Mouse (Mus musculus): Measurements from ENCODE around the gene Arrdc2. TPM values are rescaled to one million over a fixed set of nuclear protein-coding genes. Genes with fewer than 3 reads are reported as not detected.

The Arrdc2 gene
- polyA plus RNA-seq, 1 experiment, result 19.8 TPM

GRCm38 (mm10) chr8:70838654-70839407, 689 bp downstream of the Arrdc2 start:
- Histone ChIP-seq H3K4me1 (ENCODE audit: control insufficient read depth, insufficient read depth, low read length) (peaks cover 7% of the 10 kb centered on the region), H3K27ac (ENCODE audit: insufficient read depth, low read depth, low read length) (peak overlapping the region; percentile 87), H3K4me3 (ENCODE audit: insufficient read depth, low read depth, low read length) (peak overlapping the region; percentile 70), H3K27me3 (replicated peaks; ENCODE audit: control insufficient read depth, insufficient read depth, low read length) (no peaks in the 10 kb centered on the region), H3K36me3 (ENCODE audit: control insufficient read depth, insufficient read depth, low read length) (no peaks in the 10 kb centered on the region)
- WGBS, result 3% methylated on average over 66 of the region's 66 CpGs
- DNase-seq, result peak; percentile 34
- TF ChIP-seq POLR2A (IDR thresholded peaks at IDR 0.05; ENCODE audit: low read depth, low read length) (no peak), CTCF (conservative IDR thresholded peaks at IDR 0.05; ENCODE audit: insufficient read depth, insufficient read length, low read depth, low read length) (no peak)

GRCm38 (mm10) chr8:70836666-70837065, 2.9 kb downstream of the Arrdc2 start:
- Histone ChIP-seq H3K27ac (ENCODE audit: insufficient read depth, low read depth, low read length) (no peak overlapping the region), H3K27me3 (replicated peaks; ENCODE audit: control insufficient read depth, insufficient read depth, low read length) (no peaks in the 10 kb centered on the region), H3K36me3 (ENCODE audit: control insufficient read depth, insufficient read depth, low read length) (no peaks in the 10 kb centered on the region), H3K4me1 (ENCODE audit: control insufficient read depth, insufficient read depth, low read length) (peaks cover 11% of the 10 kb centered on the region), H3K4me3 (ENCODE audit: insufficient read depth, low read depth, low read length) (no peak overlapping the region)
- 85% methylated on average over 12 of the region's 12 CpGs for WGBS
- no peak for DNase-seq
- TF ChIP-seq CTCF (conservative IDR thresholded peaks at IDR 0.05; ENCODE audit: insufficient read depth, insufficient read length, low read depth, low read length) (no peak), POLR2A (IDR thresholded peaks at IDR 0.05; ENCODE audit: low read depth, low read length) (no peak)

- TF ChIP-seq CTCF (conservative IDR thresholded peaks at IDR 0.05; ENCODE audit: insufficient read depth, insufficient read length, low read depth, low read length) (no peak), POLR2A (IDR thresholded peaks at IDR 0.05; ENCODE audit: low read depth, low read length) (no peak)
- WGBS, result 98% methylated on average over 3 of the region's 3 CpGs
- H3K27me3 ChIP-seq (replicated peaks; ENCODE audit: control insufficient read depth, insufficient read depth, low read length), result no peaks in the 10 kb centered on the region
- H3K4me1 ChIP-seq (ENCODE audit: control insufficient read depth, insufficient read depth, low read length), result peaks cover 8% of the 10 kb centered on the region
- DNase-seq, result no peak
- H3K36me3 ChIP-seq (ENCODE audit: control insufficient read depth, insufficient read depth, low read length), result no peaks in the 10 kb centered on the region
- H3K27ac ChIP-seq (ENCODE audit: insufficient read depth, low read depth, low read length), result no peak overlapping the region
- no peak overlapping the region for H3K4me3 ChIP-seq (ENCODE audit: insufficient read depth, low read depth, low read length)
These were observed 5.4 kb downstream of the Arrdc2 start for GRCm38 (mm10) chr8:70834071-70834470.

- WGBS, result 29% methylated on average over 15 of the region's 15 CpGs
- Histone ChIP-seq H3K36me3 (ENCODE audit: control insufficient read depth, insufficient read depth, low read length) (no peaks in the 10 kb centered on the region), H3K4me1 (ENCODE audit: control insufficient read depth, insufficient read depth, low read length) (peaks cover 8% of the 10 kb centered on the region), H3K27me3 (replicated peaks; ENCODE audit: control insufficient read depth, insufficient read depth, low read length) (no peaks in the 10 kb centered on the region), H3K4me3 (ENCODE audit: insufficient read depth, low read depth, low read length) (no peak overlapping the region), H3K27ac (ENCODE audit: insufficient read depth, low read depth, low read length) (peak overlapping the region; percentile 58)
- no peak for TF ChIP-seq CTCF (conservative IDR thresholded peaks at IDR 0.05; ENCODE audit: insufficient read depth, insufficient read length, low read depth, low read length)
- no peak for TF ChIP-seq POLR2A (IDR thresholded peaks at IDR 0.05; ENCODE audit: low read depth, low read length)
- DNase-seq, result peak; percentile 82
These were observed 6.0 kb downstream of the Arrdc2 start for GRCm38 (mm10) chr8:70833520-70833919.

- Histone ChIP-seq H3K27me3 (replicated peaks; ENCODE audit: control insufficient read depth, insufficient read depth, low read length) (no peaks in the 10 kb centered on the region), H3K4me3 (ENCODE audit: insufficient read depth, low read depth, low read length) (no peak overlapping the region), H3K4me1 (ENCODE audit: control insufficient read depth, insufficient read depth, low read length) (peaks cover 8% of the 10 kb centered on the region), H3K36me3 (ENCODE audit: control insufficient read depth, insufficient read depth, low read length) (no peaks in the 10 kb centered on the region), H3K27ac (ENCODE audit: insufficient read depth, low read depth, low read length) (peak overlapping the region; percentile 58)
- DNase-seq, result peak; percentile 73
- TF ChIP-seq CTCF (conservative IDR thresholded peaks at IDR 0.05; ENCODE audit: insufficient read depth, insufficient read length, low read depth, low read length), result no peak
- TF ChIP-seq POLR2A (IDR thresholded peaks at IDR 0.05; ENCODE audit: low read depth, low read length), result no peak
- 33% methylated on average over 9 of the region's 9 CpGs for WGBS
These were observed 6.5 kb downstream of the Arrdc2 start for GRCm38 (mm10) chr8:70833018-70833482.

DNA sequence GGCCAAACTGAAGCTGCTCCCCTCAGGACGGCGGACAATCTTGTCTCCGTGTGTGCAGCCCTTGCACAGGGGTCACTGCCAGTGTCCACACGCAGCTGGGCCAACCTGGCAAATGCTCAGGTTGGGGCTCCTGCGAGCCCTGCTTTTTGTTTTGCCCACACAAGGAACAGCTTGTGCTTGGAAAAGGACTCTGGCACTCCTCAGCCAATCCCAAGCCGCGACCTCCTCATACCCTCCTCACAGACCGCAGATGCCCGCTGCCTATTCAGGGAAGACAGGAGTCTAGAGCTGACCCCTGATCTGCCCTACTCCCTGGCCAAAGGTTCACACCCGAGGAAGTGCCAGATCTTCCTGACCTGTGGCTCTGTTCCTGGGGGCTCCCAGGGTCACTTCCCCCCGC, 7.1 kb downstream of the Arrdc2 start:
- peaks cover 8% of the 10 kb centered on the region for H3K4me1 ChIP-seq (ENCODE audit: control insufficient read depth, insufficient read depth, low read length)
- no peak overlapping the region for H3K4me3 ChIP-seq (ENCODE audit: insufficient read depth, low read depth, low read length)
- no peaks in the 10 kb centered on the region for H3K36me3 ChIP-seq (ENCODE audit: control insufficient read depth, insufficient read depth, low read length)
- no peaks in the 10 kb centered on the region for H3K27me3 ChIP-seq (replicated peaks; ENCODE audit: control insufficient read depth, insufficient read depth, low read length)
- DNase-seq, result peak; percentile 21
- H3K27ac ChIP-seq (ENCODE audit: insufficient read depth, low read depth, low read length), result peak overlapping the region; percentile 47
- 55% methylated on average over 11 of the region's 11 CpGs for WGBS
- TF ChIP-seq CTCF (conservative IDR thresholded peaks at IDR 0.05; ENCODE audit: insufficient read depth, insufficient read length, low read depth, low read length), result no peak
- no peak for TF ChIP-seq POLR2A (IDR thresholded peaks at IDR 0.05; ENCODE audit: low read depth, low read length)

DNA sequence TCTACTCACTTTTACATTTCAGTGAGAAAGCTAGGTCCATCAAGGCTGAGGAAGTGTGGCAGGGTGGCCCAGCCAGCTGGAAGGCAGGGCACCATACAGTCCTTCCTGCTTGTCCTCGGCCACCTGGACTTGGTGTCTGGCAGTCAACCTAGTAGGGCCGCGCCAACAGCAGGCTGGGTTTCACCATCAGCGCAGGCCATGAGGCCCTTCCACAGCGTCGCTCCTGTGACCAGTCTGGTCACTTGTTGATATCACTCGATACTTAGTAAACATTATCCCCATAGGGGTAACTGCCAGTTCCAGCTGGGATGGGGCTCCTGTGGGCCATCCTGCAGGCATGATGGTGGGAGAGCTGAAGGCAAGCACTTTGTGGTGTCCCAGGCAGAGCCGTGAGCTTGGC, 8.0 kb downstream of the Arrdc2 start:
- TF ChIP-seq CTCF (conservative IDR thresholded peaks at IDR 0.05; ENCODE audit: insufficient read depth, insufficient read length, low read depth, low read length) (no peak), POLR2A (IDR thresholded peaks at IDR 0.05; ENCODE audit: low read depth, low read length) (no peak)
- H3K27ac ChIP-seq (ENCODE audit: insufficient read depth, low read depth, low read length), result no peak overlapping the region
- peaks cover 8% of the 10 kb centered on the region for H3K4me1 ChIP-seq (ENCODE audit: control insufficient read depth, insufficient read depth, low read length)
- WGBS, result 89% methylated on average over 8 of the region's 8 CpGs
- no peak overlapping the region for H3K4me3 ChIP-seq (ENCODE audit: insufficient read depth, low read depth, low read length)
- no peaks in the 10 kb centered on the region for H3K36me3 ChIP-seq (ENCODE audit: control insufficient read depth, insufficient read depth, low read length)
- no peak for DNase-seq
- H3K27me3 ChIP-seq (replicated peaks; ENCODE audit: control insufficient read depth, insufficient read depth, low read length), result no peaks in the 10 kb centered on the region
